Comparison of ENCODE assay signal across 21 mouse cellular contexts in the genomic region with DNA sequence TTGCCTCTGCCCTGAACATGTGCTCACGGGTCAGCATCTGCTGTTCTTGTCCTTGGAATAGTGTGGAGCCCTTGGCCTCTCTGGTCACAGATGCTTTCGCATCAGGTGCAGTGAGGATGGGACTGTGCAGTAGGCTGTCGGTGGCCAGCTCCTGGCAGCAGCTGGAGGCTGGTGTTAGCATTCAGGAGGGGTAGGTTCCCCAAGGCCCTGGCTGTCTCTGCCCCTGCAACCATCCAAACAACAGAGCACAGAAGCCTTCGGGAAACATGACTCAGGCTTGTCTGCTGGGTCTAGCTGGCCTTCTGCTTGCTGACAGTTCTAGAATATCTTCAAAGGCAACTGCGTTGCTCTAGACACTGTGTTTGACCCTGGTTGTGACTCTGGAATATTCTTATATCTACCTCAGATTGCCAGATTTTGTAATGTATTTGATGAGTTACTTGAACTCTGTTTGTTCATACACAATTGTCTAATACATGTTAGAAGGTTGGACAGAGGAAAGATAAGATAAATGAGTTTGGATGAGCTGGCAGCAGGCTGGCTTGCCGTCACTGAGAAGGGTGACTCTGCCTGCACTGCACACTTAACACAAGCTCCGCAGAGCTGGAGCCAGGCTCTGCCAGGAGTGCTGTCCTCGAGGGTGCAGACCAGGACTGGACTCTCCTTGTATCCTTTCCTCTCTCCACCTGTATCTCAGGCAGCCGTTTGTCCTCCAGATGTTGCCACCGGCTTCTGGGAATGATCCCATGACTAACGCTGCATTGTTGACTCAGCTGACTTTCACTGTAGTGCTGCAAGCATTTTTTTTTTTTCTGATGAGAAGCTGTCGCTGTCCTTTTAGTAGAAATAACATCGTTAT. TPM values are rescaled to one million over a fixed set of nuclear protein-coding genes. Genes with fewer than 3 reads are reported as not detected.
DNase-seq lines count a peak whose midpoint lies in the region; ATAC-seq and TF ChIP-seq lines count a peak whose summit lies in the region.
"Had no signal": no experiment of that assay in that cellular context is flagged by ENCODE, and none has a peak within 500 bp of the region (broad histone marks: within the 10 kb centered on the region; RNA-seq: fewer than 3 reads in every experiment).

No protein-coding gene starts in this region.

- H3K36me3 ChIP-seq in midbrain, postnatal 0 days (ENCODE audit: insufficient read depth, low read length) = no peaks in the 10 kb centered on the region; the same call in 1 of the 2 replicates
- no peaks in the 10 kb centered on the region for H3K36me3 ChIP-seq in midbrain, embryonic 16.5 days (ENCODE audit: control insufficient read depth, insufficient read depth, low read length)
- H3K36me3 ChIP-seq: heart, embryonic 10.5 days; limb, embryonic 12.5 days; liver, embryonic 12.5 days; midbrain, embryonic 12.5 days had no signal

- WGBS in midbrain, postnatal 0 days = 47% methylated on average over 13 of the region's 13 CpGs
- 53% methylated on average over 13 of the region's 13 CpGs for WGBS in midbrain, embryonic 16.5 days

- H3K27me3 ChIP-seq in midbrain, postnatal 0 days (ENCODE audit: insufficient read depth, low read length) = no peaks in the 10 kb centered on the region
- H3K27me3 ChIP-seq in midbrain, embryonic 16.5 days (ENCODE audit: control insufficient read depth, insufficient read depth, low read depth, low read length) = no peaks in the 10 kb centered on the region
- H3K27me3 ChIP-seq: forebrain, embryonic 13.5 days; limb, embryonic 12.5 days had no signal

- no peak overlapping the region for H3K9ac ChIP-seq in midbrain, postnatal 0 days (replicated peaks; ENCODE audit: low read length, poor library complexity, severe bottlenecking)
- no peak overlapping the region for H3K9ac ChIP-seq in midbrain, embryonic 16.5 days (ENCODE audit: low read depth, low read length)
- H3K9ac ChIP-seq: forebrain, embryonic 13.5 days; limb, embryonic 12.5 days; liver, embryonic 12.5 days; midbrain, embryonic 12.5 days had no signal

- no peaks in the 10 kb centered on the region for H3K9me3 ChIP-seq in midbrain, postnatal 0 days (ENCODE audit: low read length)
- H3K9me3 ChIP-seq in midbrain, embryonic 16.5 days (replicated peaks; ENCODE audit: control insufficient read depth, low read length, poor library complexity, severe bottlenecking) = no peaks in the 10 kb centered on the region
- H3K9me3 ChIP-seq: forebrain, embryonic 13.5 days; heart, embryonic 10.5 days; limb, embryonic 12.5 days; liver, embryonic 12.5 days; midbrain, embryonic 12.5 days had no signal

- DNase-seq in heart, adult 11 months = peak; percentile 82
- no peak for DNase-seq in heart, adult 8-10 months (ENCODE audit: low spot score)
- DNase-seq in midbrain, postnatal 0 days (ENCODE audit: low spot score) = peak; percentile 28
- DNase-seq in adipocyte (ENCODE audit: low spot score) = peak; percentile 42
- peak; percentile 50 for DNase-seq in brain, adult 2 months (ENCODE audit: low read depth, low spot score)
- DNase-seq in kidney, adult 8-10 months = no peak
- DNase-seq: cerebellum, adult 18-20 months; cerebellum, postnatal 25 days; gastrocnemius, postnatal 25 days; lung, adult 2 months; right cerebral cortex, postnatal 4 days; thymus, postnatal 14 days had no signal

- no peak overlapping the region for H3K4me2 ChIP-seq in midbrain, postnatal 0 days (ENCODE audit: low read depth, low read length, poor library complexity, severe bottlenecking)
- H3K4me2 ChIP-seq in midbrain, embryonic 16.5 days (ENCODE audit: low read length) = no peak overlapping the region
- H3K4me2 ChIP-seq: forebrain, embryonic 13.5 days; limb, embryonic 12.5 days; liver, embryonic 12.5 days; midbrain, embryonic 12.5 days had no signal

- no peak overlapping the region; the same call in 1 of the 2 replicates for H3K27ac ChIP-seq in midbrain, postnatal 0 days (ENCODE audit: low read depth, low read length)
- no peak overlapping the region for H3K27ac ChIP-seq in midbrain, embryonic 16.5 days (ENCODE audit: low read length)
- H3K27ac ChIP-seq: forebrain, embryonic 13.5 days; heart, embryonic 10.5 days; limb, embryonic 12.5 days; liver, embryonic 12.5 days; midbrain, embryonic 12.5 days had no signal

- 0 out of 2 replicates have a peak, but pooled peaks cover 5% of the 10 kb centered on the region for H3K4me1 ChIP-seq in midbrain, postnatal 0 days (ENCODE audit: insufficient read depth, low read length)
- peaks cover 13% of the 10 kb centered on the region for H3K4me1 ChIP-seq in midbrain, embryonic 16.5 days (ENCODE audit: control insufficient read depth, insufficient read depth, low read length)

- no peak for ATAC-seq in midbrain, postnatal 0 days (ENCODE audit: low FRiP score)
- ATAC-seq in midbrain, embryonic 16.5 days = no peak
- no peak for ATAC-seq in monocyte, adult 5-6 weeks (replicated peaks; ENCODE audit: insufficient number of reproducible peaks, low FRiP score, low TSS enrichment, poor library complexity, severe bottlenecking)
- ATAC-seq: activated CD4-positive, CD25-positive, alpha-beta regulatory T cell, adult 4 months; forebrain, embryonic 13.5 days; intestine, embryonic 16.5 days; liver, embryonic 12.5 days had no signal

- no peak for TF ChIP-seq CTCF in midbrain, postnatal 0 days (IDR thresholded peaks at IDR 0.05)

- no peak overlapping the region for H3K4me3 ChIP-seq in midbrain, postnatal 0 days (ENCODE audit: low read depth, low read length)
- no peak overlapping the region for H3K4me3 ChIP-seq in midbrain, embryonic 16.5 days (ENCODE audit: low read depth, low read length)
- H3K4me3 ChIP-seq: forebrain, embryonic 13.5 days; heart, embryonic 10.5 days; limb, embryonic 12.5 days; liver, embryonic 12.5 days; midbrain, embryonic 12.5 days had no signal

RNA-seq across cellular contexts. Expression of gene Slc41a3, which starts 38.9 kb away (rescaled TPM):
- total RNA-seq in heart, adult 8-10 months (2022) = 10 to 100 TPM; 48.1 to 98.4 (median 78.7) TPM
- total RNA-seq in midbrain, postnatal 0 days (2014; rRNA removed) = 14.8 and 15.2 TPM in 2 replicates
- polyA plus RNA-seq in midbrain, postnatal 0 days (2015; fragmentation: Nextera tagmentation; extraction: Ambion mirVana) = 14.4 and 14.9 TPM in 2 replicates
- polyA plus RNA-seq in midbrain, embryonic 16.5 days (2015; fragmentation: Nextera tagmentation; extraction: Ambion mirVana) = 5.8 and 8.1 TPM in 2 replicates
- 10.1 to 17.7 TPM (median 15.7 TPM) in 3 replicates for total RNA-seq in monocyte, adult 5-6 weeks (2017)

Comparison
In these comparisons a context has a peak if more than half of its experiments do, and no peak if none do; other contexts are left out.
1. DNase-seq: peak in heart, adult 11 months (single experiment), midbrain, postnatal 0 days (single experiment), adipocyte (single experiment) and brain, adult 2 months (single experiment); none in heart, adult 8-10 months (single experiment) and kidney, adult 8-10 months (0 of 2).